Mouse (Mus musculus): ENCODE results near the gene Acot7. TPM values are rescaled to one million over a fixed set of nuclear protein-coding genes. Genes with fewer than 3 reads are reported as not detected.

Acot7 gene
- total RNA-seq, 2 experiments from 2014 or later, result 3.9 to 30.2 TPM

DNA sequence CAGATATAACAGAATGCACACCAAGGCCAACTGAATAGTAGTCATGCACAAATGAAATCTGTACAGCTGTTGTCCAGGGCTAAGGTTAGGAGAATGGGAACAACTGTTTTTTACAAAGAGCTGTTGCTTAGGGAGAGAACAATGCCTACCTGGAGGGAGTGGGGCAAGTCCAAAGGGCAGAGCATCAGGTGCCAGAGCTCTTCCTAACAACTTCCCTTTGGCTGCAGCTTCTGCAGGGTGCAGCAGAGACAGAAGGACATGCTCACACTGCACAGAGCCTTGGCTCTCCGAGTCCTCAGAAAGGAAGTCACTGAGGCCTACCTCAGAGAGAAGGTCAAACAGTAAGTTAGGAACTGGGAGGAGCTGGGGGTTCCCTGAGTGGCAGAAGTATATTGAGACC, 21.7 kb downstream of the Acot7 start:
- no peak for ATAC-seq (replicated peaks; ENCODE audit: low FRiP score, poor library complexity, severe bottlenecking)

DNA sequence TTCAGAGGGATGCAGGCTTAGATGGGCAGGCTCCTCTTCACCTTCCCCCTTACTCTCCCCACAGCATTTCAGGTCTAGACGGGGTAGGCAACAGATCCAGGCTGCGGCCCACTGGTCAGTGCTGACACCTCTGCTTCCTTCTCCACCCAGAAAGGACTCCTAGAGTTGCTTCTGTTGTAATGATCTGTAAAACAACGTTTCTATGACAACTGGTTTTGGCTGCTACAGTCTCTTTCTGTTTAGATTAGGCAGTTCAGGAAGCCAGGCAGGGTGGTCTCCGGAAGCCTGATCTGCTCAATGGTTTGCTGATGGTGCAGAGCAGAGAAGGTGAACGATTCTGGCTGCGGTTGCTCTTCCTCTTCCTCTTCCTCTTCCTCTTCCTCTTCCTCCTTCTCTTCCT, 23.6 kb downstream of the Acot7 start:
- no peak for ATAC-seq (replicated peaks; ENCODE audit: low FRiP score, poor library complexity, severe bottlenecking)

DNA sequence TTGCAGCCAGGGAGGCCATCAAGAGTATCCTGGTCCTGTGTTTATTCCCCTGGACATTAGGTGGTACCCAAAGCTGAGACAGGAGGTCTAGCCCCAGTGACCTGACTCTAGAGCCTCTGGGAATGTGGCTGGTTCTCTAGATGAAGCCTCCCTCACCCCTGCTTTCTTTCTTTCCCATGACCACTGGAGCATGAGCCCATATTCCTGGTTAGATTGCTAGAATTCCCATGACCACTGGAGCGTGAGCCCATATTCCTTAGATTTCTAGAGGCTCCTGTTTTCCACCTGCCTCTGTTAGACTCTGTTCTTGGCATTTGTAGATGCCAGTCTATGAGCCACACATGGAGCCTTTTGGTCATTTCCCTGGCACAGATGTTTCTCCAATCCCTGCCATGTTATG, 24.5 kb downstream of the Acot7 start:
- no peak for ATAC-seq (replicated peaks; ENCODE audit: low FRiP score, poor library complexity, severe bottlenecking)

DNA sequence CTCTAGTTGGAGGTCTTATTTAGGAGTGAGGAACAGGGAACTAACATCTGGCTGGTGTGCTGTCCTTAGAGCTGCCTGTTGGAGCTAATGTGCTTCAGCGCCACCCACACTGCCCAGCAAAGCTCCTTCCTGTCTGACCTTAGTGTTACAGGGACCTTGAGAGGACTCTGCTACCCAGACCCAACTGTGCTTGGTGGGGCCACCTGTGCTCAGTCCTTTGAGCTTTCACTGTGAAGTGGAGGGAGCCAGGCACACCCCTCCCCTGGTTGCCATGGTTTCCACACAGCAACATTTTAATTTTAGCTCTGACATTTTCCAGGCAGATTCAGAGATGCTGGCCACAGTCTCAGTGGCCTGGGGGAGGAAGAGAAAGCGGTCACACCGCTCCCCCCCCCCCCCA, 25.0 kb downstream of the Acot7 start:
- ATAC-seq (replicated peaks; ENCODE audit: low FRiP score, poor library complexity, severe bottlenecking), result no peak

DNA sequence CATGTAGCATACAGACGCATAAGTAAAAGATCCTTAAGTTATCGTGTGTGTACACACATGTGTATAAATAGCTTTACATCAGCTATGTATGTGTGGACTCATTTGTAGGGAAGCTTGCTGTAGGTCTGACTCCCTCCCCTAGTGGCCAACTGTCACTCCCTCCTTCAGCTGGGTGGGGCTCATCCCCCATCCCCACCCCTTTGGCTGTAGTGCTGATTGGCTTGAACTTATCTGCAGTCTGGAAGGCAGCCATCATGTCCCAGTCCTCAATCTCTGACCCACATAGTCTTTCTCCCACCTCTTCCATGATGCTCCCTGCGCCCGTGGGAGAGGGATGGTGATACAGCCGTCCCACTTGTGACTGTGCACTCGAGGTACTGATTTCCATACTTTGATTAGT, 26.7 kb downstream of the Acot7 start:
- 0 out of 2 replicates have a peak, but pooled peaks have one; percentile 28 for ATAC-seq (replicated peaks; ENCODE audit: low FRiP score, poor library complexity, severe bottlenecking)

DNA sequence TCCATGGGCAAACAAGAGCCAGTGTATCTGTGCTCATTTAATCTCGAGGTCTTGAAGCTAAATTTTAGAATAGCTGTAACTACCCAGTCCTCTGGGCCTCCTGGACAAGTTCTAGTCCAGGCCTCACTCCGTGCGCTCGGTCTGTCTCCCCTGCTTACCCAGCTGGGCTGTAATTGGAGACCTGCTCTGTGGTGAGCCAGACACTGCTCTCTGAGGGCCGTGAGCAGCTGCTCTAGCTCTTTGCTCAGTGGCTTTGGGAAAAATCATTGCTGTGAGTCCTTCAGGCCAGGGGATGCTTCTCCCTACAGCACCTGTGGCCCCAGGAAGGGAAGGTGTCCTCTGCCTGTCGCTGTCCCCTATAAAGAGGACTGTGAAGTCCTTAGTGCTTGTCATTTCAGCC, 28.3 kb downstream of the Acot7 start:
- ATAC-seq (replicated peaks; ENCODE audit: low FRiP score, poor library complexity, severe bottlenecking), result no peak

DNA sequence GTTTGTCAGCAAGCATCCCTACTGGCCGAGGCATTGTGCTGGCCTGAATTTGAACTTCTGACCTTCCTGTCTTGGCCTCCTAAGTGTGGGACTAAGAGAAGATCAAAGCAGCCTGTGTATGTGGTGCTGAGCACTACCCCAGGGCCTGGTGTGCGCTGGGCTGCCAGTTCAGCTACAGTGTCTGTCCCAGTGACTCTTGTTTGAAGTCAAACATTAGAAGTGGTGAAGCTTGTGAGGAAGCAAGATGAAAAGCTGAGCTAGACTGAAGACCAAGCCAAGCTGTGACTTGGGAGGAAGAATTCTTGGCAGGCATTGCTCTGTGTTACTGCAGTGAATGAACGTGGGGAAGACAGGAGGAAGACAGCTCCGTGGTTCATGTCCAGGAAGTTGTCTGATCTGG, 31.7 kb downstream of the Acot7 start:
- ATAC-seq (replicated peaks; ENCODE audit: low FRiP score, poor library complexity, severe bottlenecking), result no peak

DNA sequence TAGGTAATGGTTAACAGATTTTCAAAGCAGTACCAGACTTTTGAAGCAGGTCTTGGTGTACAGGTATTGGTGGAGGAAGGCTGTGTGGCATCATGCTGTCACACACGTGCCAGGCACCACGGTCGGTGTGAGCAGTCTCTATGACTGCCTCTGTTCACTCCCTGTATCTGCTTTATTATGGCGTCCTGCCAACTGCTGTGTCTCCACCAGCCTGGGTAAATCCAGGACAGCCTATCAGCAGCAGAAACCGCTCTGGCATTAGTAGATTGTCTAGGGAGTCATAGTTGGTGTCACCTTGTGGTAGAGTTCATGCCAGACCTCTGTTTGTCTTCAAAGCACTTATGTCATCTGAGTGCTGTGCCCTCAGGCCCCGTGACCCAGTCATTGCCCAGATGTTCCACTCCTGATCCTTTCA, 34.2 kb downstream of the Acot7 start:
- ATAC-seq (replicated peaks; ENCODE audit: low FRiP score, poor library complexity, severe bottlenecking), result no peak

DNA sequence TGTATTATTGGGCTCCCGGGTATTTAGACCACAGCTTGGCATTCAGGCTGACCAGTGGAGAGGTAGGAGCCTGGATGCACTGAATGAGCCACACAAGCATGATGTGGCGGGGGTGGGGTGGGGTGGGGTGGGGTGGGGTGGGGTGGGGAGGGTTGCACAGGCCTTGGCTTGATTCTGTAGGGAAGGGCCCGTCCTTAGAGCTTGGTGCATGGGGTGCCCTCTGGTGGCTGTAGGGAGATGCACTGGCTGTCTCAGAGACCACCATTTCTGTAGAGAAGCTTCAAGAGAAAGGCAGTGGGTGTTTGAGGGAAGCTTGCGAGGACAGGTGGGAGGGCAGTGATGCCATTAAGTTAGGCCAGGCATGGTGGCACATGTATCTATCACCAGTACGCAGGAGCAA, 34.6 kb downstream of the Acot7 start:
- ATAC-seq (replicated peaks; ENCODE audit: low FRiP score, poor library complexity, severe bottlenecking), result no peak

DNA sequence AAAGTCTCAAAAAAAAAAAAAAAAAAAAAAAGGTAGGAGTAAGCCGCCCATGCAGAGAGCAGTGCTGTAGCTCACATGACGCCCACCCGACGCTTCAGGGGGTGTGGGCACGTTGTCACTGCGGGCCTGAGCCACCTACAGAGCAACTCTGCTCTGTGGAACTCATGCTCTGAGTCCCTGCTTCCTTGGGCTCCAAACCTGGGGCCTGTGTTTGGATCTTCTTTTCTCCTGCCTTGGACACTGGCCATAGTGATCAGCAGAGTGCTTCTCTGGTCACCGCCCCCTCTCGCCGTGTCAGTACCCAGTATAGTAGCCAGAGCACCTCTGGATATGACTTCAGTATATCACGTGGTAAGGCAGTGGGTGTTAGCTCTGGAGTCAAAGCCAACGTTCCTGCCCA, 35.0 kb downstream of the Acot7 start:
- ATAC-seq (replicated peaks; ENCODE audit: low FRiP score, poor library complexity, severe bottlenecking), result no peak

DNA sequence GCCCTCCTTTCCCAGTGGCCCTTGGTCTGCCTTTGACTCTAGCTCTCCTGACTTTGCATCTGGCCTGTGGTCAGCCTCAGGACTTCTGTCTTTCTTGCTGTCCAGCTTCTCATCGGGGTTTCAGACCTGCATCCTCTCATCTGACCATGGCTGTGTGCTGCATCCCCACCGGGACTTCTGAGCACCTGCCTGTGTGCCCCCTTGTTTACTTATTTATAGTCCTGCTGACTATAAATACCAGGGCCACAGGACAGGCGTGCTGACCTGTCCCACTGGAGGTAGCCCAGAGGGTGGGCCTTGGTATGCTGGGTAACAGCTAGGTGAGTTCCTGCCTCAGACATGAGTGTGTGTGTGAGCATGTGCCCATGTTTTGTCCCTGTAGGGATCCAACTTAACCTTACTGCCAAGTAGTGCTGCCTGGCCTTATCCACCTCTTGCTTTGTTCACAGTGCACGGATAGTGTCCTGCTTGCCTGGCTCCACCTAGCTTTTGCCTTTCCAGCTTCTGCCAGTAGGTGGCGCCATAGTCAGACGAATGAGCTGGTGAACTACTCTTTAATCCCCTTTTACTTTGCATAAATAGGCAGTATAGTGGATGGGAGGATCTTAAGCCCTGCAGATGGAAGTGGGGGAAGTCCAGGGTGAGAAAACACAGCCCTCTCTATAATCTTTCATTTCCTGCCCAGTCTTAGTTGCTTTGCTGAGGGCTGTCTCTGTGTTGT, 36.0 kb downstream of the Acot7 start:
- peak; percentile 69; the same call in 1 of the 2 replicates for ATAC-seq (replicated peaks; ENCODE audit: low FRiP score, poor library complexity, severe bottlenecking)

DNA sequence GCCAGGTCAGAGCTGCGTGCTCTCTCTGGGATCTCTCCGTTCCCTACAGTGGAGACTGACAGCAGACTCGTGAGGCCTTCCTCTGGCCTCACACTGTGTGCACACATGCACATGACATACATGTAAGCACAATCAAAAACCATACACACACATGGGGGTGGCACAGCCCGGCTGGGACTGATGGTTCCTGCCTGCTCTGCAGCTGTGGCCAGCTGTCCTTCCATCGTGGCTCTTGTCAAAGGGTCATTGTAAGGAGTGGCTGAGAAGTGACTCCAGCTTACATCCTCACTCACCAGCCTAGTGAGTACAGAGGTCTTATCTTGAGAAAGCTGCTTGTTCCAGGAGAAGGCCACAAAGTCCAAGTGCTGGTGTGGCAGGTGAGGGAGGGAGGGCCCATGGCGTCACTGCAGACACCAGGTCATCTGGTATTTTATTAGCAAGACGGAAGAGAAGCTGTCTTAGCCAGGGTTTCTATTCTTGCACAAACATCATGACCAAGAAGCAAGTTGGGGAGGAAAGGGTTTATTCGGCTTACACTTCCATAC, 37.0 kb downstream of the Acot7 start:
- no peak for ATAC-seq (replicated peaks; ENCODE audit: low FRiP score, poor library complexity, severe bottlenecking)

DNA sequence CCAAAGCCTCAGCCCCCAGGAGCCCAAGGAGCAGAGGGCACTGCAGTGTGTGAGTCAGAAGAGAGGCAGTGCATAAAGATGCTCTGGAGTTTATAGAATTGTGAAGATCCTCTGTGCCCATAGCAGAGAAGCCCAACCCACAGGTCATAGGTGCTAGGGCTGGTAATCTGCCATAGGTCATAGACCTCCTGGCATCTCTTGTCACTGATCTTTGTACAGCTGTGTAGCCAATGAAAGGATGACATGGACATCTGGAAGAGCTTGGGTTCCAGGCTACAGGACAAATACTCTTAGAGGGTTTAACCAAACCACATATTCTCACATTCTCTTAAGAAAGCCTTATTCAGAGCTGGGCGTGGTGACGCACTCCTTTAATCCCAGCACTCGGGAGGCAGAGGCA, 41.7 kb downstream of the Acot7 start:
- no peak for ATAC-seq (replicated peaks; ENCODE audit: low FRiP score, poor library complexity, severe bottlenecking)

DNA sequence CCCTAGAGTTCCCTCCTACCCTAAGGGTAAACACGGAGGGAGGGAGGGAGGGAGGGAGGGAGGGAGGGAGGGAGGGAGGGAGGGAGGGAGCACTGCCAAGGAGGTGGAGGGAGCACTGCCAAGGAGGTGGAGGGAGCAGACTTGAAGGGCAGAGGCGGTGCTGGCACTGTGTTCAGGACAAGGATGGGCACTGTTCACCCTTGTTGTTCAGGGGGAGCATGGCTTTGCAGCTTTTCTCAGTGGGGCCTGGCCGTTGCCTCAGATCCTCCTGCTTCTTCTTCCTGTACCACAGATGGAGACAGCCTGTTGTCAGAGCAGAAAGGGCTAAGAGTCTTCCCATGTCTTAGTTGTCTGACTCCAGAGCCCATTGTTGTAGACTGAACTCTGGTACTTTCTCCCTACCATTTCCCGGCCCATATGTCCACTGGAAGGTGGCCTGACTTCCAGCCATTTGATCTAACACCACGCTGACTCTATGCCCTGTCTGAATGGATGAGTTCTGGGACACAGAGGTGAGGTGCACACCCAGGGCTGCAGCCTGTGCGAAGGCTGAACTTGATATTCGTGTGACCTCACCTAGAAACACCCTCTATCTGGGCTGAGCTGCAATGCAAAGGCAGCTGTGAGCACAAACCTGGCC, 43.0 kb downstream of the Acot7 start:
- no peak for ATAC-seq (replicated peaks; ENCODE audit: low FRiP score, poor library complexity, severe bottlenecking)

DNA sequence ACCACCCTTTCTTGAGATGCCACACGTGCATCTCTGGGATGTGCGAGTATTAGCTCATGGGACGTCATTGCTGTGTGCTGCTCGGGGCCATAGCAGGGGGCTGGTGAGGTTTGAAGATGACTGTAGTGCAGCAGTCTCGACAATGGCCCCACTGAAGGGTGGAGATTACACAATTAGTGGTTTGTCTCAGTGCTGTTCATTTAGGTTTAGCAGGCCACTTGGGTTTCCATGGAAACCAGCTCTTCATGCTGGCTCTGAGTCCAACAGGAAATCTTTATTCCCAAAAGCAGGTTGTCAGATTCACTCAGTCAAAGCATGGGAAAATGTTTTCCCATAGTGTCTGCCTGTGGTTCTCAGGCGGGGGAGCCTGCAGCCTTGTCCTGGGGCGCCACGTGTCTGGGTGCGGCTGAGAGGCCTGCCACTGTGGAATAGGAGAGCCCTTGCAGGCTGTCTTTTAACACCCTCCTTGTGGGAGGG, 43.5 kb downstream of the Acot7 start:
- ATAC-seq (replicated peaks; ENCODE audit: low FRiP score, poor library complexity, severe bottlenecking), result no peak

DNA sequence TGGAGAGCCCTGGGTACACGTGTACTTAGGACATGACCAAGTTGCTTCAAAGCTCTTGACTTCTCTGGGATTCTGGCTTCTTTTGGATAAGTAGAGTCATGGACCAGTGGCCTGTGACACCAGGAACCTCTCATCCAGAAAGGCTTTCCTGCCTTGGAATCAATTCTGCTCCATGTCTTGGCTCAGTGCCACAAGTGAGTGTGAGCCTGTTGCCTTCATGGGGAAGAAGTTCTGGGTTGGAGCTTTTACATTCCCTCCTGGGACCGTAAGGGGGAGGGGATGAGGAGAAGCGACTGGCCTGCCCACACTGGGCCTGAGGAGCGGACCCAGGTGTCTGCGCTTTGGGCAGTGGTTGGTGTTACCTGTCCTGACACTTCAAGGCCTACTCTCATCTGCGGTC, 44.2 kb downstream of the Acot7 start:
- ATAC-seq (replicated peaks; ENCODE audit: low FRiP score, poor library complexity, severe bottlenecking), result no peak

DNA sequence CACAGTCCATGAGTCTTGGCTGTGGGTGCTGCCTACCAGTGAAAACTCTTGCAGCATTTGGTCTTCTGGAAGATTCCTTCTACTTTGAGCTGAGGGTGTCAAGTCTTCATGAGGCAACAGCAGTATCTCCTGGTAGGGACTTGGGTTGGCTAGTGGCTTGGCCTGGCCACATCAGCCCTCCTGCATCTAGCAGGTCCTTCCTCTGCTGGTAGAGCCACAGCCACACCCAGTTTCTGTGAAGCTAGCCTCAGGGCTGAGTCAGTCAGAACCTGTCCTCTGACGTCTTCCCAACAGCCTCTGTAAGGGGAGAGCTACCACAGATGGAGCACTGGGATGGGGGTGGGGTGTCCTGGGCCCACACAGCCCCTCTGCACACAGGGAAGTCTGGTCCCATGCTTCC, 44.6 kb downstream of the Acot7 start:
- ATAC-seq (replicated peaks; ENCODE audit: low FRiP score, poor library complexity, severe bottlenecking), result no peak

DNA sequence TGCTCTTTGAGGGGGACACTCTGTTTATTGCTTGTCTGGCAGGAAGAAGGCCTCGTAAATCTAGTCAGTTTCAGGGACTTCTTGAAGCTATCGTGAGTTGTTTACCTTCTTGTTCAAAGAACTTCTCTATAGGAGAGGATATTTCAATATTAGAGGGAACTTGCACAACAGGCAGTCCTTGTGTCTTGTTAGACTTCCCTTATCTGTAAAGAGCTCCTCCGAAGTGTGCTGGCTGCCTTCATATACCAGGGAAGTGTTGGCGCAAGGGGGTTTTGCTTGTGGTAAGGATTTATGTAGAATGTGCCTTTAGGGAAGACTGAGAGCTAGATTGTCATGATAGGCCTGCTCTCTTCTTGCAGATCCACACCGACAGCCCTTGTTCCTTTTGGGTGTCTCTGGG, 46.2 kb downstream of the Acot7 start:
- ATAC-seq (replicated peaks; ENCODE audit: low FRiP score, poor library complexity, severe bottlenecking), result no peak

DNA sequence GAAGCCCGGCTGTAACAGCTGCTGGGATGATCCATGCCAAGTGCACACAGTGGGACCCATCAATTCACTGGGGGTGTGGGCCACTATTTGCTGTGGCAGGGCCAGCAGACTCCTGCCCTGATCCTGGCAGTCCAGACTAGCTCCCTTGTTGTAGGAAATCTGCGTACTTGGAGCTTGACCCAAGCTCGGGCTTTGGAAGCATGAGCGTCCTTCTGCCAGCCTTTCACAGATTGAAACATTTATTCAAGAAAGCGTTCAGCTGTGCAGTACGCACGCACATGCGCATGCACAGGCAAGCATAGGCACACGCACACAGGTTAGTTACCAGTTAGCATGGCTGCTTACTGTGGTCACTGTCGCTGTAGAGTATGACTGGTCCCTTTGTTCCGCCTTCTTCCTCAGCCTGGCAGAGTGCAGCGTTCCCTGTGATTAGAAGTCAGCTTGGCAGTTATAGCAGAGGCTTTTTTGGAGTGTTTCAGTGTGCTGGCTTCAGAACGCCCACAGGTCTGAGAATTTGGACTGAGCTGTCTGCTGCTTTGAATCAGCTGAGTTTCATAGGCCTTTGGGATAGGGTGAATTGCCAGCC, 49.1 kb downstream of the Acot7 start:
- no peak for ATAC-seq (replicated peaks; ENCODE audit: low FRiP score, poor library complexity, severe bottlenecking)

DNA sequence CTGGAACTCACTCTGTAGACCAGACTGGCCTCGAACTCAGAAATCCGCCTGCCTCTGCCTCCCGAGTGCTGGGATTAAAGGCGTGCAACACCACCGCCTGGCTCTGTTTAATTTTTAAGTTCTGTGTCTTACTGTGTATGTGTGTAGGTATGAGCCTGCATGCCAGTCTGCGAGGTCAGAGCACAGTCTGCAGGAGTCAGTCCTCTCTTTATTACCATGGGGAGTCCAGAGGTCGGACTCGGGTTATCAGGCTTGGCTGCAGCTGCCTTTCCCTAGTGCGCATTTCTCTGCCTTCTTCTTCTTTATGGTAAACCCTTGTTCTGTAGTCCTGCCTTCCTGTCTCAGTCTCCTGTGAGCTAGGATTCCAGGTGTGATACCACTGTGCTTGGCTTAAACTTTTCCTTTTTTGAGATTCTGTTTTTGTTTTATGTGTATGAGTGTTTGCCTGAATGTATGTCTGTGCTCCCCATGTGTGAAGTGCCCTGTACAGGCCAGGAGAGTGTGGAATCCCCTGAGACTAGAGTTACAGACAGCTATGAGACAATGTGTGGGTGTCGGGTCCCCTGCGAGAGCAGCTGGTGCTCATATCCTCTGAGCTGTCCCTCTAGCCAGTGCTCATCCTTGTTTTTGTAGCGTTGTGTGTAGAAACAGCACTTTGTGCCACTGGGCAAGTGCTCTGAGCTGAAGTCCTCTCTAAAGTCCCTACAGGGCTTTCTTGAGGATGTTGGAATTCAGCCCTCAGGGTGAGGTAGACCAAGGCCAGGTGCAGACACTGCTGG, 50.0 kb downstream of the Acot7 start:
- no peak for ATAC-seq (replicated peaks; ENCODE audit: low FRiP score, poor library complexity, severe bottlenecking)
